Mouse (Mus musculus): Measurements from ENCODE around the gene Snx1.

The Snx1 gene

DNA sequence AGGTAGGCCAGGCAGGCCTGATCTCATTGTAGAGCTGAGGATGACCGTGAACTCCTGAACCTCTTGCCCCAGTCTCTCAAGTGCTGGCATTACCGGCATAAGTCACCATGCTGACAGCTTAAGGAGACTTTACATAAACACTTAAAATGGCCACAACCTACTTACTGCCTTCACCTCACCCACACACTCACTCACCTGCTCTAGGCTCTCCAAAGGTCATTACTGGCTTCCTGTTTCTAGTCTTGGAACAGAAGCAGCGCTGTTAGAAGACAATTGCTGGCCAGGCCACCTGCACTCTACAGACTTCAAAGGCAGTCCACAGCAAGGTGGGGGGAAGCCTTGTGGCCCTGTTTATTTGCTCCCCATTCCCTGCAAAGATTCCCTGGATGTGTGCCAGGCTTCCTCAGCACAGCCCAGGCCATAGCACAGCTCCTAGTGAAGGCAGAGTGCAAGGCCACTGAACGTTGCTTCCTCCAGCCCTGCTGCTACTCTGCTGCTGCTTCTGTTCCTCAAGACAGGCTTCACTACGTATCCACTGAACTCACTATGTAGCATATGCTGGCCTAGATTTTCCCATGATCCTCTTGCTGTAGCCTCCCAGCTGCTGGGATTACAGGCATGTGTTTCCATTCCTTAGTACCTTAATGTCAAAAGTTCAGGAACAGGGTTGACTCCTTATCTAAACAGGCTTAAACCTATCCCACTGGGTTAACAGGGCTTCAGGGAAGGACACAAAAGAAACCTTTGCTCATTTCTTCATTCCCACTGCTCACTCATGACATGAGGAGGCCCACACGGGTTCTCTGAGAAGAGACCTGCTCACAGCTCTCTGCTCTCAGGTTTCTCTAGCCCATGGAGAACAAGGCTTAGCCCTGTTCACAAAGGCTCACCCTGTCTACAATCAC lies 34.8 kb downstream of the Snx1 start:
- Histone ChIP-seq H3K27me3 (ENCODE audit: insufficient read depth, low read length) (no peaks in the 10 kb centered on the region), H3K36me3 (ENCODE audit: insufficient read depth, low read length) (peaks cover 76% of the 10 kb centered on the region), H3K4me3 (replicated peaks; ENCODE audit: low read length) (no peak overlapping the region), H3K9me3 (ENCODE audit: low read length) (no peaks in the 10 kb centered on the region), H3K4me1 (replicated peaks; ENCODE audit: low read depth, low read length) (peaks cover 36% of the 10 kb centered on the region)
- TF ChIP-seq POU5F1 (IDR thresholded peaks at IDR 0.05; ENCODE audit: borderline replicate concordance, low read length) (no peak), NANOG (IDR thresholded peaks at IDR 0.05; ENCODE audit: borderline replicate concordance, low read length) (no peak), CTCF (conservative IDR thresholded peaks at IDR 0.05; ENCODE audit: low read length) (no peak)

DNA sequence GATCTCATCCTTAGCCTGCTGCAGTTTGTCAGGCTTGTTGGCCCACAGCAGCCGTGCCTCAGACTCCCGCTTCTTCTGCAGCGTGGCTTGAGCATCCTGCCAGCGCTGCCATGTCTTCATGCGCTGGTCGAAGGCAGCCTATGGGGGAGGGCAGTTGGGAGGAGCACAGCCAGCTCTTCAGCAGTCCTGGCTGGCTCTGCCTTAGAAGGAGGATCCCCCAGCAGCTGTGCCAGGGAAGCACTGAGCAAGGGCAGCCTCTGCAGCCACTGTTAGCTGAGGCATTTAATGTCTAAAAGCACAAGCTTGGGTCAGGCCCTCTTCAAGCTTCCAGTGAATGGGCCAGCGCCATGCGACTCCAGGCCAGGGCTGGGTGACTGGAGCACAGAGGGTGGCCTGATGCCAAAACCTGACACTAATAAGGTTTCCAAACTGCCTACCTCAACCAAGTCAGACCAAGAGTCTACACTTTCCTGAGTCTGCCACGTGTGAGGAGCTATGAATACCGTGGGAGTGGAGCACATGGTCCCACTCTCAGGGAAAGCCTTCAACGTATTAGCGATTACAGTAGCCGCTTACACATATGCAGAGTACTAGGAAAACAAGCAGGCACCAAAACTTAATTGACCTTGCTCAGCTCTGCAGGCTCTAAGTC lies 35.7 kb downstream of the Snx1 start:
- Histone ChIP-seq H3K4me1 (replicated peaks; ENCODE audit: low read depth, low read length) (peaks cover 37% of the 10 kb centered on the region), H3K4me3 (replicated peaks; ENCODE audit: low read length) (no peak overlapping the region), H3K36me3 (ENCODE audit: insufficient read depth, low read length) (peaks cover 67% of the 10 kb centered on the region), H3K27me3 (ENCODE audit: insufficient read depth, low read length) (no peaks in the 10 kb centered on the region), H3K9me3 (ENCODE audit: low read length) (no peaks in the 10 kb centered on the region)
- TF ChIP-seq NANOG (IDR thresholded peaks at IDR 0.05; ENCODE audit: borderline replicate concordance, low read length) = no peak
- no peak for TF ChIP-seq CTCF (conservative IDR thresholded peaks at IDR 0.05; ENCODE audit: low read length)
- TF ChIP-seq POU5F1 (IDR thresholded peaks at IDR 0.05; ENCODE audit: borderline replicate concordance, low read length) = no peak

DNA sequence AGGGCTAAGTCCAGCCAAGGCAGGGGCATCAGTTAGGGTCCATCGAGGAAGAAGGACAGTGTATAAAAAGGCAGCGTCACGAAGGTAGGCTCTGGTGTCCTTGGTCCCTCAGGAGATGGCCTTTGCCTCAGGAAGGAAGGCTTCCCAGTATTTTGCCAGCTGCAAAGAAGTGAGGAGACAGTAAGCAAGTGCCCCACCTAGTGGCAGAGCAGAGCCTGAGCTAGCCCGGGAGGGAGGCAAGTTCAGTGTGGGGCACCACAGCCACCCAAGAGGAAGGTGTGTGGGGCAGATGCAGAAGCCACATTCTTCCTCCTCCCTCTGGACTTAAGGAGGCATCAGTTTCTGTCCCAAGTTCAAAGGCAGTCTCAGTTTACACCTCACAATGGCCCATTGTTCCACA lies 38.0 kb downstream of the Snx1 start:
- Histone ChIP-seq H3K4me1 (replicated peaks; ENCODE audit: low read depth, low read length) (peaks cover 30% of the 10 kb centered on the region), H3K27me3 (ENCODE audit: insufficient read depth, low read length) (no peaks in the 10 kb centered on the region)

DNA sequence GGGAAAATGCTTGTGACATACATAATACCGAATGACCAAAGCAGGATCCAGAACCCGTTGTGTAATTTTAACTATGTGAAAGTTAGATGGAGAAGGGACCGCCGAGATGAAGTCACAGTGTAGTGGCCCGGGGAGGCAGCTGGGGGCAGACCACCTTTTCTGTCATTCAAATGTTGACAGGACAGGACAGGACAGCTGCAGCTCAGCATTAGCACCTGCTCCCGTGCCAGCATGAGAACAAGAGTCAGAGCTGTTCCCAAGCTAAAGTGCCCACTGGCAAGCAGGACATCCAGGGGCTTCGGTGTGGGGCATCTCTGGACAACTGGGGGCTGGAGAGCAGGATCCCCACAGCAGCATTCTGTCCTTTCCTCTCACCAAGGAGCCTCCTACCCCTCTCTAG lies 39.3 kb downstream of the Snx1 start:
- Histone ChIP-seq H3K9me3 (ENCODE audit: low read length) (peaks cover 6% of the 10 kb centered on the region), H3K4me1 (replicated peaks; ENCODE audit: low read depth, low read length) (peaks cover 30% of the 10 kb centered on the region), H3K36me3 (ENCODE audit: insufficient read depth, low read length) (peaks cover 37% of the 10 kb centered on the region), H3K27me3 (ENCODE audit: insufficient read depth, low read length) (no peaks in the 10 kb centered on the region), H3K4me3 (replicated peaks; ENCODE audit: low read length) (no peak overlapping the region)
- TF ChIP-seq POU5F1 (IDR thresholded peaks at IDR 0.05; ENCODE audit: borderline replicate concordance, low read length) (no peak), CTCF (conservative IDR thresholded peaks at IDR 0.05; ENCODE audit: low read length) (no peak), NANOG (IDR thresholded peaks at IDR 0.05; ENCODE audit: borderline replicate concordance, low read length) (no peak)

More for the DNA sequence above, 38.0 kb downstream of the Snx1 start:
- TF ChIP-seq POU5F1 (IDR thresholded peaks at IDR 0.05; ENCODE audit: borderline replicate concordance, low read length) (no peak), CTCF (conservative IDR thresholded peaks at IDR 0.05; ENCODE audit: low read length) (peak; percentile 78), NANOG (IDR thresholded peaks at IDR 0.05; ENCODE audit: borderline replicate concordance, low read length) (peak; percentile 47; the same call in 1 of the 2 replicates)
- Histone ChIP-seq H3K9me3 (ENCODE audit: low read length) (peaks cover 6% of the 10 kb centered on the region), H3K36me3 (ENCODE audit: insufficient read depth, low read length) (peaks cover 50% of the 10 kb centered on the region), H3K4me3 (replicated peaks; ENCODE audit: low read length) (no peak overlapping the region)

DNA sequence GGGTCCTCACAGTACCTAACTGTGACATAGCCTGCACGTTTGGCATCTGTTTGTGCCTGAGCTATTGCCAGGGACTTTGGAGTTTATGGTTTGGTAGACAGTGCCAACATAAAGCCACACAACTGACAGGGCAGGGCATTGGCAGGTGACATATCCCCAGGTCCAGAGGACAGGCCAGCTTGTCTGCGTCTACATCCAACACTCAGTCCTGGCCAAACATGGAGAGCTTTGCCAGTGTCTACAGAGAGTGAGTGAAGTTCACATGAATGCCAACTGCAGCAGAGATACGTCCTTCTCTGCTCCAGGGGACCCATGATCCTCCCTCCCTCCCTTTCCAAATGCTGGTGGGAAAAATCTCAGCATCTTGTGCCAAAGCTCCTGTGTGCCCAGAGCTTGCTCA lies 42.2 kb downstream of the Snx1 start:
- H3K9me3 ChIP-seq (ENCODE audit: low read length) = peaks cover 6% of the 10 kb centered on the region
- H3K27me3 ChIP-seq (ENCODE audit: insufficient read depth, low read length) = no peaks in the 10 kb centered on the region
- H3K36me3 ChIP-seq (ENCODE audit: insufficient read depth, low read length) = peaks cover 12% of the 10 kb centered on the region
- TF ChIP-seq NANOG (IDR thresholded peaks at IDR 0.05; ENCODE audit: borderline replicate concordance, low read length) = no peak
- TF ChIP-seq POU5F1 (IDR thresholded peaks at IDR 0.05; ENCODE audit: borderline replicate concordance, low read length) = no peak
- TF ChIP-seq CTCF (conservative IDR thresholded peaks at IDR 0.05; ENCODE audit: low read length) = no peak
- H3K4me3 ChIP-seq (replicated peaks; ENCODE audit: low read length) = no peak overlapping the region
- H3K4me1 ChIP-seq (replicated peaks; ENCODE audit: low read depth, low read length) = peaks cover 25% of the 10 kb centered on the region

DNA sequence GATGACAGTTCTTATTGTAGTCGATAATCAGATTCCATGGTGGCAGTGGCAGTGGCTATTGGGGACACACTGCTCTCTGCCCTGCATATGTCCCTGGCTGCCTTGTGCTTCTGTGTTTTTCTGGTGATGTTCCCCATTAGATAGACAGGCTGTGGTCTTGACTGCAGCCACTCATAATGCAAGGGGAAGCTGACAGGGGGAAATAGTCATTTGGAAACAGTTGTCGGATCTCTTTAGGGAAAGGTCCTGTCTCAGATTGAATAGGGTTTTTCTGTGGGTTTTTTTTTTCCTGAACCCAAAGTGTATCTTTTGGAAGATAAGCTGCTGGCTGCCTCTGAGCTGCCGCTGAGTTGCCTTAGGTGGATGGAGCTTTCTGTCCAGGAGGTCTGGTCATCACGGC lies 44.4 kb downstream of the Snx1 start:
- Histone ChIP-seq H3K4me1 (replicated peaks; ENCODE audit: low read depth, low read length) (peaks cover 5% of the 10 kb centered on the region), H3K36me3 (ENCODE audit: insufficient read depth, low read length) (no peaks in the 10 kb centered on the region; the same call in 1 of the 2 replicates), H3K9me3 (ENCODE audit: low read length) (peaks cover 6% of the 10 kb centered on the region), H3K4me3 (replicated peaks; ENCODE audit: low read length) (no peak overlapping the region), H3K27me3 (ENCODE audit: insufficient read depth, low read length) (peaks cover 9% of the 10 kb centered on the region)
- TF ChIP-seq POU5F1 (IDR thresholded peaks at IDR 0.05; ENCODE audit: borderline replicate concordance, low read length) = no peak
- no peak for TF ChIP-seq NANOG (IDR thresholded peaks at IDR 0.05; ENCODE audit: borderline replicate concordance, low read length)
- no peak for TF ChIP-seq CTCF (conservative IDR thresholded peaks at IDR 0.05; ENCODE audit: low read length)

DNA sequence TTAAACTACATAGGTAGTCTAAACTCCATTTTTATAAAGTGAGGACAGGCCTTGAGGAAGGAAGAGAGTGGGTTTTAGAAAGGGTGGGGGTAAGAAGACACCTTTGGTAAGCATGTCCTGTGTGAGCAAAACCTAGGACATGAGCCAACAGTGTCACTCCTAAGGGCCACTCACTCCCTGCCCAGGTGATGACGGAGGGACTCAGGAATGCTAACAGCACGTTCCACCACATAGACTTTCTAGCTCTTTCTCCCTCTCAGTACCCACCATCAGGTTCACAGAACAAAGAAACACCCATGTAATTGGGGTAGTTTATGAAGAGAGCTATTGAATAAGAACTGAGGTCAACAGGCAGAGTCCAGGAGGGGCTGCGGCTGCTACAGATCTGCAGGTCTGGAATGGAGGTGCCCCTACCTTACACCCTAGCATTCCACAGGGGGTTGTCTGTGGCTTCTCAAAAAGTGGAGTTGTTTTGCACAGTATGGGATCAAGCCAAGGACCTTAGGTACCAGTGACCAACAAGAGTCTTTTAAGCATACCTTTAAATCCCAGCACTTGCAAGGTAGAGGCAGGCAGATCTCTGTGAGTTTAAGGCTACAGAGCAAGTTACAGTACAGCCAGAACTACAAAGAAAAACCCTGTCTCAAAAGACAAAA lies 45.5 kb downstream of the Snx1 start:
- H3K4me3 ChIP-seq (replicated peaks; ENCODE audit: low read length) = no peak overlapping the region
- peaks cover 6% of the 10 kb centered on the region for H3K9me3 ChIP-seq (ENCODE audit: low read length)
- TF ChIP-seq NANOG (IDR thresholded peaks at IDR 0.05; ENCODE audit: borderline replicate concordance, low read length) (no peak), CTCF (conservative IDR thresholded peaks at IDR 0.05; ENCODE audit: low read length) (no peak), POU5F1 (IDR thresholded peaks at IDR 0.05; ENCODE audit: borderline replicate concordance, low read length) (no peak)
- peaks cover 5% of the 10 kb centered on the region for H3K4me1 ChIP-seq (replicated peaks; ENCODE audit: low read depth, low read length)
- H3K27me3 ChIP-seq (ENCODE audit: insufficient read depth, low read length) = peaks cover 10% of the 10 kb centered on the region
- no peaks in the 10 kb centered on the region for H3K36me3 ChIP-seq (ENCODE audit: insufficient read depth, low read length)

DNA sequence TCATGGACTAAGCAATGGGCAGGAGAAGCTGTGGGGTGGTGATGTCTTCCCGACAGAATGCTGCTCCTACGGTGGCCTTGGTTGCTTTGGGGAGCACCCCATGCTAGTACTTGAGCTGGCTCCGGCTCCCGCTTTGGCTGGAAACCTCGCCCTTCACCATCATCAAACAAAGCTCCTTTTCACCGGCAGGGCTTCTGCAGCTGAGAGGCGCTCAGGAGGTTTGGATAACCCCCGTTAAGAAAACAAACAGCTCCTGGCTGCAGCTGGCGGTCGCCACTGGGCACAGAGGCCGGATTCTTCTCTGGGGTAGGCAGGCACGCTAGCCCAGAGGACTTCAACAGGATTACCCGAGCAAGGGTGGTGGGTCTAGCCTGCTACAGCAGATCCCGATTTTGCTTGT lies 47.9 kb downstream of the Snx1 start:
- Histone ChIP-seq H3K36me3 (ENCODE audit: insufficient read depth, low read length) (no peaks in the 10 kb centered on the region), H3K4me1 (replicated peaks; ENCODE audit: low read depth, low read length) (no peaks in the 10 kb centered on the region; the same call in 1 of the 2 replicates), H3K4me3 (replicated peaks; ENCODE audit: low read length) (no peak overlapping the region), H3K9me3 (ENCODE audit: low read length) (peaks cover 7% of the 10 kb centered on the region), H3K27me3 (ENCODE audit: insufficient read depth, low read length) (peaks cover 13% of the 10 kb centered on the region)
- no peak for TF ChIP-seq NANOG (IDR thresholded peaks at IDR 0.05; ENCODE audit: borderline replicate concordance, low read length)
- no peak for TF ChIP-seq POU5F1 (IDR thresholded peaks at IDR 0.05; ENCODE audit: borderline replicate concordance, low read length)

Measured in E14TG2a.4 (cell line).